Mouse (Mus musculus): Measurements from ENCODE around the gene Npy4r. TPM values are rescaled to one million over a fixed set of nuclear protein-coding genes. Genes with fewer than 3 reads are reported as not detected.
A peak's percentile ranks its signal among the peaks of the same experiment; 100 is the strongest.

Gene Npy4r
- total and polyA plus RNA-seq, 2 experiments from 2014 or later = 0.08 TPM; not detected in 1

DNA sequence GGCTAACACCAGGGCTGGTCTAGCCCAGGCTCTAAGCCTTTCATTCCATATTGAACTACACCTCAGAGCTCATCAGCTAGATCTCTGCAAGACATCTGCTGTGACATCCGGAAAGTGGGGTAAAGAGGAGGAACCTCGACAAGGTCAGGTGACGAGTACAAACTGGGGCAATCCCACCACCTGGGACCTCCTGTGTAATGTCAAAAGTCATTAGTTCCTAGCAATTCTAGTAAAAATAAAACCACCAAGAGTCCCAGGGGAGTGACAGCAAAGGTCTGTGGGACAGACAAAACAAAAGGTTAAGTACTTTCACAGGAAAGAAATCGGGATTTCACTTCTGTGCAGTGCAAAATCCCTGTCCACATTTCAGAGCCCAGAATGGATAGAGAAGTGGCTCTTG, 41.6 kb upstream of the Npy4r start:
- no peaks in the 10 kb centered on the region for H3K27me3 ChIP-seq (ENCODE audit: control insufficient read depth, insufficient read depth, low read length)
- no peaks in the 10 kb centered on the region for H3K9me3 ChIP-seq (replicated peaks; ENCODE audit: control insufficient read depth, low read length)
- no peak overlapping the region for H3K4me3 ChIP-seq (ENCODE audit: low read depth, low read length)
- H3K36me3 ChIP-seq (replicated peaks; ENCODE audit: control insufficient read depth, insufficient read depth, low read length) = no peaks in the 10 kb centered on the region
- H3K27ac ChIP-seq (ENCODE audit: low read depth) = no peak overlapping the region
- no peak for TF ChIP-seq EP300 (IDR thresholded peaks at IDR 0.05; ENCODE audit: low read depth)
- TF ChIP-seq CTCF (IDR thresholded peaks at IDR 0.05; ENCODE audit: low read depth) = no peak
- no peak overlapping the region for H3K9ac ChIP-seq (replicated peaks; ENCODE audit: low read depth, low read length)
- no peak overlapping the region for H3K4me2 ChIP-seq (ENCODE audit: low read depth, low read length)
- ATAC-seq (ENCODE audit: insufficient read depth, low read depth) = no peak
- WGBS = 78% methylated on average over 4 of the region's 4 CpGs
- no peaks in the 10 kb centered on the region for H3K4me1 ChIP-seq (ENCODE audit: control insufficient read depth, insufficient read depth)
- no peak for DNase-seq (ENCODE audit: low spot score)

DNA sequence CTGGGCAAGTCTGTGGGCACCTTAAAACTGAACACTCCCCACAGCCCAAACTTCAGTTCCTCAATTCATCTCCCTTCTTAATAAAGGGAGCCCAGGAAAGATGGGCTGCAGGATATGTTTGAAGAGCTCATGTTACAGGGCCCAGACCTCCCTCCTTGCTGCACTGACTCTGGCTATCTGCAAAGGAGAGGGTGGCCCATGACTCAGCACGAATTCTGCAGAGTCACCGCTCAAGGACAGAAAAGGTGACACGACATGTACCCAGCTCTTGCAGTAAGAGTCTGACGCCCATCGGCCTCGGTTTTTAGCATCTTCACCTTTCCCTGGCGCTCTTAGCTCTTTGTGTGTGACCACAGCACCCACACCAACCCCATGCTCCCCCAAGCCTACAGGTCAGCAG, 38.1 kb upstream of the Npy4r start:
- WGBS = 68% methylated on average over 7 of the region's 7 CpGs

DNA sequence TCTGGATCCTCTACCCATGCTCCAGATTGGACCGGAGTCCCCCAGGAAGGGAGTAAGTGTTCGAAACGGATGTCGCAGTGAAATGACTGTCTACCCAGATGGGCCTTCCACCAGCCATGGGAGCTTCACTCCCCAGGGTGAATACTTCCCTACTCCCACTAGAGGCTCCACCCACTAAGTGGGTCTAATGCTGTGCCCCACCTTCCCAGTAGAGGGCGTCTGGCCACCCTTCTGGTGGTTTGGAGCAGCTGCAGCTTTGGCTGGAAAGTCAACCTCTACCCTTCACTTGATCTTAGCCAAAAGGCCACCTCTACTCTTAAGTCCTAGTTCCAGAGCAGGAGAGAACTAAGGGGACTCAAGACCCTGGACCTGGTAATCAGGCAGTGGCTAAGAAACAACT, 36.3 kb upstream of the Npy4r start:
- H3K9ac ChIP-seq (replicated peaks; ENCODE audit: low read depth, low read length) = no peak overlapping the region
- H3K9me3 ChIP-seq (replicated peaks; ENCODE audit: control insufficient read depth, low read length) = no peaks in the 10 kb centered on the region
- H3K27me3 ChIP-seq (ENCODE audit: control insufficient read depth, insufficient read depth, low read length) = no peaks in the 10 kb centered on the region
- DNase-seq (ENCODE audit: low spot score) = peak; percentile 15
- no peaks in the 10 kb centered on the region for H3K36me3 ChIP-seq (replicated peaks; ENCODE audit: control insufficient read depth, insufficient read depth, low read length)
- peak; percentile 33; the same call in 1 of the 2 replicates for ATAC-seq (ENCODE audit: insufficient read depth, low read depth)
- H3K4me3 ChIP-seq (ENCODE audit: low read depth, low read length) = no peak overlapping the region
- no peak overlapping the region for H3K4me2 ChIP-seq (ENCODE audit: low read depth, low read length)
- 69% methylated on average over 5 of the region's 5 CpGs for WGBS
- no peaks in the 10 kb centered on the region for H3K4me1 ChIP-seq (ENCODE audit: control insufficient read depth, insufficient read depth)
- no peak overlapping the region for H3K27ac ChIP-seq (ENCODE audit: low read depth)
- TF ChIP-seq CTCF (IDR thresholded peaks at IDR 0.05; ENCODE audit: low read depth) = peak; percentile 68
- TF ChIP-seq EP300 (IDR thresholded peaks at IDR 0.05; ENCODE audit: low read depth) = no peak

More for the DNA sequence above, 38.1 kb upstream of the Npy4r start:
- H3K36me3 ChIP-seq (replicated peaks; ENCODE audit: control insufficient read depth, insufficient read depth, low read length) = no peaks in the 10 kb centered on the region
- no peak overlapping the region for H3K9ac ChIP-seq (replicated peaks; ENCODE audit: low read depth, low read length)
- H3K4me1 ChIP-seq (ENCODE audit: control insufficient read depth, insufficient read depth) = no peaks in the 10 kb centered on the region
- no peak overlapping the region for H3K4me3 ChIP-seq (ENCODE audit: low read depth, low read length)
- DNase-seq (ENCODE audit: low spot score) (no peak), ATAC-seq (ENCODE audit: insufficient read depth, low read depth) (no peak)
- no peak overlapping the region for H3K4me2 ChIP-seq (ENCODE audit: low read depth, low read length)
- H3K27ac ChIP-seq (ENCODE audit: low read depth) = no peak overlapping the region
- TF ChIP-seq CTCF (IDR thresholded peaks at IDR 0.05; ENCODE audit: low read depth) = no peak
- no peaks in the 10 kb centered on the region for H3K9me3 ChIP-seq (replicated peaks; ENCODE audit: control insufficient read depth, low read length)
- no peaks in the 10 kb centered on the region for H3K27me3 ChIP-seq (ENCODE audit: control insufficient read depth, insufficient read depth, low read length)

- Histone ChIP-seq H3K9ac (replicated peaks; ENCODE audit: low read depth, low read length) (no peak overlapping the region), H3K4me3 (ENCODE audit: low read depth, low read length) (no peak overlapping the region), H3K9me3 (replicated peaks; ENCODE audit: control insufficient read depth, low read length) (no peaks in the 10 kb centered on the region; the same call in 1 of the 2 replicates), H3K27ac (ENCODE audit: low read depth) (no peak overlapping the region), H3K27me3 (ENCODE audit: control insufficient read depth, insufficient read depth, low read length) (no peaks in the 10 kb centered on the region), H3K4me1 (ENCODE audit: control insufficient read depth, insufficient read depth) (no peaks in the 10 kb centered on the region), H3K36me3 (replicated peaks; ENCODE audit: control insufficient read depth, insufficient read depth, low read length) (no peaks in the 10 kb centered on the region), H3K4me2 (ENCODE audit: low read depth, low read length) (no peak overlapping the region)
- DNase-seq (ENCODE audit: low spot score) (no peak), ATAC-seq (ENCODE audit: insufficient read depth, low read depth) (no peak)
- TF ChIP-seq CTCF (IDR thresholded peaks at IDR 0.05; ENCODE audit: low read depth) (no peak), EP300 (IDR thresholded peaks at IDR 0.05; ENCODE audit: low read depth) (no peak)
- 69% methylated on average over 1 of the region's 1 CpGs for whole genome bisulfite sequencing
Observed at GRCm38 (mm10) chr14:34183101-34183500, 30.8 kb upstream of the Npy4r start.

- no peaks in the 10 kb centered on the region for H3K27me3 ChIP-seq (ENCODE audit: control insufficient read depth, insufficient read depth, low read length)
- H3K27ac ChIP-seq (ENCODE audit: low read depth) = no peak overlapping the region
- no peak for ATAC-seq (ENCODE audit: insufficient read depth, low read depth)
- H3K9me3 ChIP-seq (replicated peaks; ENCODE audit: control insufficient read depth, low read length) = no peaks in the 10 kb centered on the region; the same call in 1 of the 2 replicates
- WGBS = 79% methylated on average over 3 of the region's 3 CpGs
- H3K9ac ChIP-seq (replicated peaks; ENCODE audit: low read depth, low read length) = no peak overlapping the region
- TF ChIP-seq CTCF (IDR thresholded peaks at IDR 0.05; ENCODE audit: low read depth) = no peak
- no peak for TF ChIP-seq EP300 (IDR thresholded peaks at IDR 0.05; ENCODE audit: low read depth)
- no peak for DNase-seq (ENCODE audit: low spot score)
- H3K36me3 ChIP-seq (replicated peaks; ENCODE audit: control insufficient read depth, insufficient read depth, low read length) = no peaks in the 10 kb centered on the region
- H3K4me2 ChIP-seq (ENCODE audit: low read depth, low read length) = no peak overlapping the region
- H3K4me3 ChIP-seq (ENCODE audit: low read depth, low read length) = no peak overlapping the region
- no peaks in the 10 kb centered on the region for H3K4me1 ChIP-seq (ENCODE audit: control insufficient read depth, insufficient read depth)
Observed at GRCm38 (mm10) chr14:34179351-34179750, 27.1 kb upstream of the Npy4r start.

- H3K27ac ChIP-seq (ENCODE audit: low read depth) = no peak overlapping the region
- no peak overlapping the region for H3K9ac ChIP-seq (replicated peaks; ENCODE audit: low read depth, low read length)
- H3K4me3 ChIP-seq (ENCODE audit: low read depth, low read length) = no peak overlapping the region
- no peaks in the 10 kb centered on the region for H3K4me1 ChIP-seq (ENCODE audit: control insufficient read depth, insufficient read depth)
- DNase-seq (ENCODE audit: low spot score) (no peak), ATAC-seq (ENCODE audit: insufficient read depth, low read depth) (no peak; the same call in 1 of the 2 replicates)
- WGBS = 37% methylated on average over 3 of the region's 3 CpGs
- H3K4me2 ChIP-seq (ENCODE audit: low read depth, low read length) = no peak overlapping the region
- no peaks in the 10 kb centered on the region for H3K27me3 ChIP-seq (ENCODE audit: control insufficient read depth, insufficient read depth, low read length)
- no peaks in the 10 kb centered on the region for H3K36me3 ChIP-seq (replicated peaks; ENCODE audit: control insufficient read depth, insufficient read depth, low read length)
- TF ChIP-seq EP300 (IDR thresholded peaks at IDR 0.05; ENCODE audit: low read depth) (no peak), CTCF (IDR thresholded peaks at IDR 0.05; ENCODE audit: low read depth) (no peak)
- H3K9me3 ChIP-seq (replicated peaks; ENCODE audit: control insufficient read depth, low read length) = no peaks in the 10 kb centered on the region
Observed at GRCm38 (mm10) chr14:34171107-34171506, 18.8 kb upstream of the Npy4r start.

Measured in heart, postnatal 0 days (tissue).